Mouse (Mus musculus): ENCODE measurements around the gene Ddah2. TPM values are rescaled to one million over a fixed set of nuclear protein-coding genes. Genes with fewer than 3 reads are reported as not detected.

Gene Ddah2
- polyA plus RNA-seq, 1 experiment: 52.8 TPM

- H3K4me1 ChIP-seq (ENCODE audit: control insufficient read depth, insufficient read depth, low read length): 0 out of 2 replicates have a peak, but pooled peaks cover 3% of the 10 kb centered on the region
- no peak within 1 kb of the TSS for H3K27ac ChIP-seq (ENCODE audit: insufficient read depth, low read length)
- H3K4me3 ChIP-seq (ENCODE audit: insufficient read depth, low read length): no peak within 1 kb of the TSS
- no peak for TF ChIP-seq POLR2A (IDR thresholded peaks at IDR 0.05; ENCODE audit: low read depth, low read length)
- no peak for TF ChIP-seq CTCF (IDR thresholded peaks at IDR 0.05; ENCODE audit: borderline replicate concordance, insufficient read depth, low read length)
Observed at GRCm38 (mm10) chr17:35085208-35085865, 26.5 kb downstream of the Ddah2 start, which contains the start of gene Ly6g6f. Ly6g6f (minus strand) TSS chr17:35085610.

GRCm38 (mm10) chr17:35088151-35088550 is 29.3 kb downstream of the Ddah2 start:
- Histone ChIP-seq H3K4me1 (ENCODE audit: control insufficient read depth, insufficient read depth, low read length) (0 out of 2 replicates have a peak, but pooled peaks cover 4% of the 10 kb centered on the region), H3K4me3 (ENCODE audit: insufficient read depth, low read length) (no peak overlapping the region), H3K27ac (ENCODE audit: insufficient read depth, low read length) (no peak overlapping the region)
- no peak for TF ChIP-seq CTCF (IDR thresholded peaks at IDR 0.05; ENCODE audit: borderline replicate concordance, insufficient read depth, low read length)
- no peak for TF ChIP-seq POLR2A (IDR thresholded peaks at IDR 0.05; ENCODE audit: low read depth, low read length)

GRCm38 (mm10) chr17:35088825-35089644 is 30.2 kb downstream of the Ddah2 start, which contains the start of gene Abhd16a:
Abhd16a (plus strand) TSS chr17:35089263.
- 0 out of 2 replicates have a peak, but pooled peaks cover 4% of the 10 kb centered on the region for H3K4me1 ChIP-seq (ENCODE audit: control insufficient read depth, insufficient read depth, low read length)
- H3K4me3 ChIP-seq (ENCODE audit: insufficient read depth, low read length): peak within 1 kb of the TSS; percentile 94
- no peak for TF ChIP-seq CTCF (IDR thresholded peaks at IDR 0.05; ENCODE audit: borderline replicate concordance, insufficient read depth, low read length)
- TF ChIP-seq POLR2A (IDR thresholded peaks at IDR 0.05; ENCODE audit: low read depth, low read length): peak; percentile 94
- peak within 1 kb of the TSS; percentile 82 for H3K27ac ChIP-seq (ENCODE audit: insufficient read depth, low read length)

- H3K4me3 ChIP-seq (ENCODE audit: insufficient read depth, low read length): peak overlapping the region; percentile 94
- no peak for TF ChIP-seq POLR2A (IDR thresholded peaks at IDR 0.05; ENCODE audit: low read depth, low read length)
- TF ChIP-seq CTCF (IDR thresholded peaks at IDR 0.05; ENCODE audit: borderline replicate concordance, insufficient read depth, low read length): no peak
- H3K4me1 ChIP-seq (ENCODE audit: control insufficient read depth, insufficient read depth, low read length): 0 out of 2 replicates have a peak, but pooled peaks cover 4% of the 10 kb centered on the region
- H3K27ac ChIP-seq (ENCODE audit: insufficient read depth, low read length): no peak overlapping the region
Observed at GRCm38 (mm10) chr17:35090166-35090932, 31.5 kb downstream of the Ddah2 start.

- TF ChIP-seq CTCF (IDR thresholded peaks at IDR 0.05; ENCODE audit: borderline replicate concordance, insufficient read depth, low read length): no peak
- TF ChIP-seq POLR2A (IDR thresholded peaks at IDR 0.05; ENCODE audit: low read depth, low read length): no peak
- Histone ChIP-seq H3K4me1 (ENCODE audit: control insufficient read depth, insufficient read depth, low read length) (0 out of 2 replicates have a peak, but pooled peaks cover 4% of the 10 kb centered on the region), H3K27ac (ENCODE audit: insufficient read depth, low read length) (no peak overlapping the region), H3K4me3 (ENCODE audit: insufficient read depth, low read length) (no peak overlapping the region)
Observed at GRCm38 (mm10) chr17:35092403-35093198, 33.8 kb downstream of the Ddah2 start.

- no peak for TF ChIP-seq CTCF (IDR thresholded peaks at IDR 0.05; ENCODE audit: borderline replicate concordance, insufficient read depth, low read length)
- TF ChIP-seq POLR2A (IDR thresholded peaks at IDR 0.05; ENCODE audit: low read depth, low read length): no peak
- H3K4me1 ChIP-seq (ENCODE audit: control insufficient read depth, insufficient read depth, low read length): 0 out of 2 replicates have a peak, but pooled peaks cover 4% of the 10 kb centered on the region
- H3K4me3 ChIP-seq (ENCODE audit: insufficient read depth, low read length): no peak overlapping the region
- H3K27ac ChIP-seq (ENCODE audit: insufficient read depth, low read length): no peak overlapping the region
Observed at GRCm38 (mm10) chr17:35094475-35095365, 35.9 kb downstream of the Ddah2 start.

GRCm38 (mm10) chr17:35096597-35096996 is 37.8 kb downstream of the Ddah2 start:
- TF ChIP-seq POLR2A (IDR thresholded peaks at IDR 0.05; ENCODE audit: low read depth, low read length) (no peak), CTCF (IDR thresholded peaks at IDR 0.05; ENCODE audit: borderline replicate concordance, insufficient read depth, low read length) (no peak)
- Histone ChIP-seq H3K4me1 (ENCODE audit: control insufficient read depth, insufficient read depth, low read length) (no peaks in the 10 kb centered on the region), H3K4me3 (ENCODE audit: insufficient read depth, low read length) (no peak overlapping the region), H3K27ac (ENCODE audit: insufficient read depth, low read length) (no peak overlapping the region)

GRCm38 (mm10) chr17:35097164-35097655 is 38.4 kb downstream of the Ddah2 start:
- Histone ChIP-seq H3K4me1 (ENCODE audit: control insufficient read depth, insufficient read depth, low read length) (no peaks in the 10 kb centered on the region), H3K27ac (ENCODE audit: insufficient read depth, low read length) (no peak overlapping the region), H3K4me3 (ENCODE audit: insufficient read depth, low read length) (no peak overlapping the region)
- TF ChIP-seq CTCF (IDR thresholded peaks at IDR 0.05; ENCODE audit: borderline replicate concordance, insufficient read depth, low read length): no peak
- TF ChIP-seq POLR2A (IDR thresholded peaks at IDR 0.05; ENCODE audit: low read depth, low read length): no peak

Data from embryonic fibroblast, embryonic 13.5 days (primary cell).